Comparison of ENCODE assay signal across 8 mouse cellular contexts in the genomic region with DNA sequence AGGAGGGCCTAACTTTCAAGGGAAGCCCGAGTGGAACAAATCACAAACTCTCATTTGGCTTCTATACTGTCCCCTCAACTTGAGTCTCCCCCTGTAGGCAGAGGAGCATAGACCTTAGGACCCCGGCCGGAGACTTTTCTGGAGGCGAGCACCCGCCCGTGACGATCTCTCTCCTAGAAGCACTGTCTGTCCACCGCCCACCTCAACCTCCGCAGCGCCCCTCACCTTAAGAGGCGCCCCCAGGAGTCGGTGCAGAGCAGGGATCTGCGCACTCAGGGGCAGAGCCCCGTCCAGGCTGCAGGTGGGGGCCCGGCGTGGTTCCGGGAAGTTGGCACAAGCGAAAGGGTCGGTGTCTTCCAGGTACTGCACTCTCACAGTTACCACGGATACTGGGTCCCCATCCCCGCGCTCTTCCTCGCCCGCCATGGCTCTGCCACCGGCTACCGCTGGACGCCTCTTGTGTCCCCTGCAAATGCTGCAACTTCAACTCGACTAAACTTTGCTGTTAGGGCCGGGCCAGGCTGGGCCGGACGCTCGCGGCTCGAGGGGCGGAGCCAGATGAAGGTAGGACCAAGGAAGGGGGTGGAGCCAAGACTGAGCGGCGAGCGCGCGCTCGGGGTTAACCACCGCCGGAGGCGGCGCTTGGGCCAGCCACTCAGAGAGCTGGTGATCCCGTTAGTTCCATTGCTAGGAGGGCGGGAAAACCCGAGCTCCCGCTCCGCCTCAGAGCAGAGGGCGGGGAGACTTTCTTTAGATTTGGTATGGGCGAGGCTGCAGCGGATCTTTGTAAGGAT. TPM values are rescaled to one million over a fixed set of nuclear protein-coding genes. Genes with fewer than 3 reads are reported as not detected.
DNase-seq lines count a peak whose midpoint lies in the region.

Gene Fhod1 (minus strand): TSS at position 526 of the 794 bp plus-strand sequence.

- DNase-seq in adrenal gland, adult (ENCODE audit: inconsistent age in 2 of 2, low spot score in 1 of 2), result peak; percentile 97 to 98
- DNase-seq in embryo, embryonic 10 days (ENCODE audit: low spot score), result peak; percentile 97
- peak; percentile 88 for DNase-seq in gastrocnemius, postnatal 10 days
- peak; percentile 97 for DNase-seq in induced T-regulatory cell, adult 2 months (ENCODE audit: low read depth)
- DNase-seq in left cerebral cortex, postnatal 14 days (ENCODE audit: low spot score in 2 of 2), result peak; percentile 86 to 89
- DNase-seq in mesoderm, embryonic 11.5 days (ENCODE audit: low read depth, low spot score), result peak; percentile 97
- DNase-seq in right cerebral cortex, postnatal 36 days (ENCODE audit: low spot score in 2 of 2), result peak; percentile 84 to 88
- DNase-seq in yolk sac, embryonic 10.5 days (ENCODE audit: low spot score), result peak; percentile 97

- intact Hi-C loops in left cerebral cortex, postnatal 14 days (cut with DNase I), result no loop called here

RNA-seq across cellular contexts. Expression of gene Fhod1, which starts in this region (rescaled TPM):
- 10 to 100 TPM in 1 of 2 experiments, 1 to 10 TPM in 1; 8.9 to 14.7 TPM for total RNA-seq in gastrocnemius, postnatal 10 days (2021)
- total RNA-seq in left cerebral cortex, postnatal 14 days (2021), result 1 to 10 TPM; 2.8 to 2.9 TPM

Comparison
In these comparisons a context has a peak if more than half of its experiments do, and no peak if none do; other contexts are left out.
1. Peak in every context shown above with its lines: DNase-seq.